Mouse (Mus musculus): ENCODE data around the gene Slit1.

Slit1 gene
- long read RNA-seq, experiment 1, partial matches to known transcripts, result 1 of 5 reads
- long read RNA-seq, experiment 1, other reads (novel, unspliced or antisense), result 4 of 5 reads
- long read RNA-seq, experiment 2, partial matches to known transcripts, result 3 of 12 reads
- long read RNA-seq, experiment 2, other reads (novel, unspliced or antisense), result 9 of 12 reads

- intact Hi-C loops (cut with DNase I), result no loop called here
Measured at GRCm38 (mm10) chr19:41743396-41743795, at the start of gene Slit1. Gene Slit1, minus strand, starts transcription at chr19:41743665.

DNA sequence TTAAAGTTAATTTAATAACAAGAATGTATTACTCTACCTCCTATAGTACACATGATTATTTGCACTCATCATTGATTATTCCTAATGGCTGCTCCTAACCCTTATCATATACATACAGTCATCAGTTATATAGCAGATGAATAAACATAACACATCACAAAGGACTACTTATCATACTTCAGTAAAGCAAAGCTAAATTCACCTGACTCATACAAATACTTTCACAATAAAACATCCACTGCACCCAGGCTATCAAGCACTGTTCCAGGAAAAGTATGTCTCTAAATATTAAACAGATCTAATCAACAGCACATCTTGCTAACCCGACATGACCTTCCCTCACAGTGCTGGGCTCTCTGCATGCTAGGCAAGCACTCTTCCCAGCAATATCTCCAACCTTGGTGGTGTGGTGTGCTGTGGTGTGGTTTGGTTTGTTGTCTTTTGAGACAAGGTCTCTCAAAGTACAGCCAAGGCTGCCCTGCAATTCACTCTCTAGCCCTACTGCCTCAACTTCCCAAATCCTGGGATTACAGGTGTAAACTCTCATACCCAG is 49.5 kb upstream of the Slit1 start:
- intact Hi-C loops (cut with DNase I), result no loop called here

- intact Hi-C loops (cut with DNase I), result no loop called here
Measured at GRCm38 (mm10) chr19:41791384-41791783, 47.9 kb upstream of the Slit1 start.

GRCm38 (mm10) chr19:41789110-41789961 is 45.9 kb upstream of the Slit1 start:
- intact Hi-C loops (cut with DNase I), result no loop called here

- intact Hi-C loops (cut with DNase I), result no loop called here
Measured at GRCm38 (mm10) chr19:41786896-41787295, 43.4 kb upstream of the Slit1 start.

DNA sequence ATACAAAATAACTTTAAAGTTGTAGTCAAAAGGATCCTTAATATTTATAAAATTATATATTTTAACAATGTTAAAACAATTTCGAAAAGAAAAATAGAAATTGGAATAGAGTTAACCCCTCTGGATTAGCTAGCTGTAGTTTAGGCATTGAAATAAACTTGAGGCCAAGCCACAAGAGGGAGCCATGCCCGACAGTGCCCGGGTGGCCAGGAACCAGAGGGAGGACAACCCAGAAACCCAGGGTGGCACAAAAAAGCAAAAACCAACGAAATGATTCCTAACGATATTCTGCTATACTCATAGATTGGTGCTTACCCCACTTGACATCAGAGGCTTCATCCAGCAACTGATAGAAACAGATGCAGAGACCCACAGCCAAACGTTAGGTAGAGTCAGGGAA is 34.0 kb upstream of the Slit1 start:
- intact Hi-C loops (cut with DNase I), result no loop called here

DNA sequence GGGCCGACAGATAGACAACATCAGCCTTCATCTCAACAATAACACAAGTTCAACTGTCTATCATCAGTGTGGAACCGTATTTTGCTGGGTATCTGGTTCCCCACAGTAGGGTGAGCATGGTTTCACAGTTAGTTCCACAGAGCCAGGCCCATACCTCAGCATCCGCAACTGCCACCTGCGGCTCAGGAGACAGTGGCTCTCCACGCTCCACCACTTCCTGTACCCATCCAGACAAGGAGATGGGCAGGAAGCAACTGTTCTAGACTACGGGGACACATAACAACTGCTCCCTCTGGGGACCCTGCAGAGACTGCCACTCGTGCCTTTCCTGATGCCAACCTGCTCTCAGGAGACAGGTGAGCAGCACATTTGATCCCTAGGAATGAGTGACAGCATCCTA is 25.2 kb upstream of the Slit1 start:
- intact Hi-C loops (cut with DNase I), result loop anchor here (10.0 kb wide), 1 partner anchor 454 kb away; no protein-coding TSS in a partner anchor

DNA sequence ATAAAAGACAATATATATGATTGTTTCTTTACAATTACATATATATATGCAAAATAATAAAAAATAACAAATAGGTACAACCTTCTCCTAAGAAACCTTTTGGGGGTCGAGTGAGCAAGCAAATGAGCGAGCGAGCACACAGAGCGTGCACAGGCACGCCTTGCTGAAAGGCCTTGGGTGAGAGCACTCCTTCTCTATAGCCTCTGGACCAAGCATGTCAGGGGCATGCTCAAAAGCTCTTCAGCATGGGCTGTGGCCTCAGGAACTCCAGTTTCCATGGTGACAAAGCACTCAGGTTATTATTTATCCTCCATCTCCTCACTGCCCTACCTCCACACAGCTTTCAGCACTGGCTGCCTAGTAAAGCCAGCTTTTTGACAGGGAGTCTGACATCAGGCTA is 23.2 kb upstream of the Slit1 start:
- intact Hi-C loops (cut with DNase I), result loop anchor here (10.0 kb wide), 1 partner anchor 452 kb away; no protein-coding TSS in a partner anchor

DNA sequence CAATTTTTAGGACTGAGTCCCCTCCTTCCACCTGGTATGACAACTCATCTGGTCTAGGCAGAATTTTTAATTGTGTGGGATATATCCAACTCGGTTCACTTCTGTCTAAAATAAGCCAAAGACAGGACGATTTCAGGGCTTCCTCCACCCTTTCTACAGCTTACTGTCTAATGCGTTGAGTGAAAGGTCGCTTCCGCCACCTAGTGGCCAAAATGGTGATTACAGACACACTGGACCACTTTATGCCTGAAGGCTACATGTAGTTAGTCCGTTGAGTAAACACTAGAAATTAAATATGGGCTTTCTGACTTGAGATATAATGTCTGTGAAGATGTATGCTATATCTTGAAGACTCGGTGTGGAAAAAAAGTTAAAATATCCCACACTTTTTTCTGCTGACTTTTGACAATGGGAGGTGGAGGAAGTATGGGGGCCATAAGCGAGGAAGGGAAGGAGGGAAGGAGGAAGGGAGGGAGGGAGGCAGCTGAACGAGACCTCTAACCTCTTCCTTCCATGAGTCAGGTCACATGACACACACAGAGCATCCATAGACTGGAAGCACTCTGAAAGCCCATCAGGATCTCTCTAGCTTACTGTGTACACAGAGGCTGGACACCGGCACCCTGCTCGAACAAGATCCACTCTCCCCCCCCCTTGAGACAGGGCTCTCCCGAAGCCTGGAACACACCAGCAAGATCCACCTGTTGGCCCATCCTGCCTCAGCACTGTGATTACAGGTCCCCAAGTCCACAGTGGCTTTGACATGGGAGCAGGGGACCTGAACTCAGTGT is 20.6 kb upstream of the Slit1 start:
- intact Hi-C loops (cut with DNase I), result loop anchor here (2.0 to 10.0 kb wide), 2 partner anchors 117 to 449 kb away; no protein-coding TSS in a partner anchor

DNA sequence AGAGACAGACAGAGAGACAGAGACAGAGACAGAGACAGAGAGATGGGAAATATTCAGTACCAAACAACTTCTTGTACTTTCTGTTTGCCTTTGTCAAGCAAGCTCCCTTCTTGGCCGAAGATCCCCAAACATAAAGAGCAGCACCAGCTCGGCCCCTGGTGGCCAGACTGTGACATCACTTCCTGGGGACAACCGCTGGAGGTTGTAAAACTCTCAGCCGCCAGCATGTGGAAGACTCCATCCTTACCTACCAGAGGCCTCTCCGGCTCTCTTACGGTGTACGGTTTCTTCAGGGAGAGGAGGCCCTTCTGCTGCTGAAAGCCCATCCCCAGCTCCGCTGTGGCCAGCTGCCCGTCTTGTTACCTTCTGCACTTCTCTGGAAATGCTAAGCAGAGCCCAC is 18.1 kb upstream of the Slit1 start:
- intact Hi-C loops (cut with DNase I), result loop anchor here (10.0 kb wide), 1 partner anchor 447 kb away; no protein-coding TSS in a partner anchor

- intact Hi-C loops (cut with DNase I), result loop anchor here (1.0 to 10.0 kb wide), 2 partner anchors 103 to 445 kb away; no protein-coding TSS in a partner anchor
Measured at GRCm38 (mm10) chr19:41759765-41760164, 16.3 kb upstream of the Slit1 start.

DNA sequence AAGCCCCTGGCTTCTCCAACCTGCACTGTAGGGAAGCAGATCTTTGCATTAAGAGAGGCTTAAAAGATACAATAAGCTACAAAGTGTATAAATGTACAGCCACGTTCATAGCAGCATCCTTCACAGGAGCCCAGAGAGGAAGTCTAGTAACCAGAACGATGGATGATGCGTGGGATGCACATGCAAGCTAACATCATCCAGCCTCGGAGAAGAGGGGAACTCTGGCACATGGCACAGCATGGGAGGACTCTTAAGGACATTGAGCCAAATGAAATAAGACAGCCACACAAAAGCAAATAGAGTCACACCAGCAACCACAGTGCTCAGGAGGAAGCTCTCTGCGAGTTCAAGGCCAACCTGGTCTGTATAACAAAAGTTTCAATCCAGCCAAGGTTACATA is 15.8 kb upstream of the Slit1 start:
- intact Hi-C loops (cut with DNase I), result loop anchor here (1.0 kb wide), 1 partner anchor 103 kb away; no protein-coding TSS in a partner anchor

DNA sequence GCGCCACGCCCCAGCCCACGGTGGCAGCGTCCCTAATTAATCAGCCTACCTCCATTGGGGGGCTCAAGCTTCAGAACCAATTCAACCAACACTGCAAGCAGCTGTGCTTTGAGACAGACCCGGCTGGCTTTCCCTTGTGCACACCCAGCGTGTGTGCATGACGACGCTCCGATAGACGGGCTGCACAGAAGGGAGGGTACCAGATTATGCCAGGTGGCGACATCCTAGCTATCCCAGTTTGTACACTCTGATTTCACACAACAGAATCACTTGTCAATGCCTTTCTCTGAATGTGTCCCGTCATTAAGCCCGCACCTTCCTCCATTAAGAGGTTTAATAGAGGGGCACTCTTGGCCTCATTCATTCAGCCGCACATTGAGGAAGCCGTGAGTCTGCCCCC is 11.3 kb upstream of the Slit1 start:
- intact Hi-C loops (cut with DNase I), result no loop called here

DNA sequence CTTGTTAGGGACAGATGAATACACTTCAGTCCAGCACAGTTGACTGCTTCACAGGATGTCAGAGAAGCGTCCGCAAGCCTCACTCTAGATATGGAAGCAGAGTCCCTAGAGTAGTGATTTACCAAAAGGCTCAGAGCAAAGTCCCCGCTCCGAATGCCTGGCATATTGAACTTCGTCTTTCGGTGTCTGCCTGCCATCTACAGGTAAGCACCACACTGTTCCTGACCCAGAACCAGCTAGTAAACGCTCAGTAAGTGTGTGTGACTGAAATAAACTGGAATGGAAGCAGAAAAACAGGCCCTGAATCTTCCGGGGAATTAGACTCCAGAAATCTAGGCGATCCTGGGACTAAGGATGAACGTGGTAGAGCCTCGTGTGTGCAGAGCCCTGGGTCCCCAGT is 8.4 kb upstream of the Slit1 start:
- intact Hi-C loops (cut with DNase I), result no loop called here

DNA sequence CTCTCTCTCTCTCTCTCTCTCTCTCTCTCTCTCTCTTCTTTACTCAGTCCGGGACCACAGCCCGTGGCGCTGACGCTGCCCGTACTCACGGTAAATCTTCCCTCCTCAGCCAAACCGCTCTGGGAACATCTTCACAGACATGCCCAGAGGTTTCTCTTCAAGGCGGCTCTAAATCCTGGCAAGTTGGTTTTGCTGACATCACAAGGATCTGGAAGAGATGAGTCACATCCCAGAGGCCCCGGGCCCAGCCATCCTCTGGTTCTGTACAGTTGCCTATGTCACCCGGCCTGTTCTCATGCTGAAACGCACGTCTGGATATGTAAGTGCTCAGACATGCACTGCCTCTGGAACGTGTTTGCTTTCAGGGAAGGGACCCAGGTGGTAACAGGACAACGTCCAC is 4.0 kb upstream of the Slit1 start:
- intact Hi-C loops (cut with DNase I), result no loop called here

DNA sequence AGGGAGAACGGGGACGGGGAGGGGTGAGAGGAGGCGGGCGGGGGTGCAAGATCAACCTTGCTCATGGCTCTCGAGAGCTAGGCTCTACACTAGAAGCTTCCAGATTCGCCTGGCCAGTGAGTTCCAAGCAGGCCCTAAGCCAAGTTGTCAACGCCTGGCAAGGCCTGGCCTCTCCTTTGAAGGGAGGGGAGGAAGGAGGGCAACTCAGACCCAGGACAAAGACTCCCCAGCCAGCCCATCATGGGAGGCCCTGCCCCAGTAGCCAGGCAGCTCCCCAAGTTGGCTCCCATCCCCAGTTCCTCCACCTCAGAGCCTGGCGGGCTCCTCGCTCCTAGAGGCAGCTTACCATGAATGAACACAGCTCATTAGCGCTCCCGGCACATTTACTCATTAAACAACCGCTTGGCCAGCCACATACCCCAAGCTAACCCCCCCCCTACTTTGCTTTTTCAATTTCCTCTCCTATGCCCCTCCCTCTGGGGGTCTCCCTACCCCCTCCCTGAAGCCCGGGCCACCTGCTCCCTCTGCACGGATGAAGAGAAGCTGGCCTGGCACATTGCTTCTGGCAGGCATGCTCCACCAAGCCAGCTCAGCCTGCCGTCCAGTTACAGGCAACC is 2.6 kb upstream of the Slit1 start:
- intact Hi-C loops (cut with DNase I), result no loop called here

DNA sequence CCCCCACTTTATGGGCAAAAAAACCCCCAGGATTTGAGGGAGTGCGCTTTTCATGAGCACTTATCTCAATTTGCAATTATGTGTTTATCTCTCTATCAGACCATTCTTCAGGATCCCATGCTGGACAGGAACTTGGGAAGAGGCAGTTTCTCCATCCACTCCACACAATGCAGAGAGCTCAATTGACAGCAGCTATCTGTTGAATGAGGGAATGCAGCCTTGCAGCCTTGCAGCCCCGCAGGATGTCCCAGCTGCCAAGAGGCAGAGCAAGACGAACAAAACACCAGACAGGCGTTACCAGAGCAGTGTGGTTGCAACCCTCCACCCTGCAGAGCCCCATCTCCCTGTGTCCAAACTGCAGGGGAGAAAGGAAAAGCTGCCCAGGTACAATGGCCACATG is 4.6 kb downstream of the Slit1 start:
- intact Hi-C loops (cut with DNase I), result no loop called here

DNA sequence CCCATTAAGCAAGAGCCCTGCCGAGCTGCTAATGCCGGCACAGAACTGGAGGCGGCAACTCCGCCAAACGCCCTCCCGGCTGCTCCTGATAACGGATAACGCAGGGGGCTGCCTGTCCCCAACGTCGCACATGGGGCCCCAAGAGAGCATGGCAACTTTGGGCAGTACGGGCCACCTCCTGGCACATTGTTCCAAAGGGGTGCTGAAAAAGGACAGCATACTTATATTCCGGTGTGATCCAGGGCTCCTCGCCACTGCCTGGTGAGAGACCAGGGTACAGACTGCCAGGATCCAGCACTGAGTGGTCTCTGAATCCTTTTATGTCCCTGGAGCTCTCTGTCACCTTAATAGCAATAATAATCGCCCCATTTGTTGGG is 5.0 kb downstream of the Slit1 start:
- intact Hi-C loops (cut with DNase I), result no loop called here

DNA sequence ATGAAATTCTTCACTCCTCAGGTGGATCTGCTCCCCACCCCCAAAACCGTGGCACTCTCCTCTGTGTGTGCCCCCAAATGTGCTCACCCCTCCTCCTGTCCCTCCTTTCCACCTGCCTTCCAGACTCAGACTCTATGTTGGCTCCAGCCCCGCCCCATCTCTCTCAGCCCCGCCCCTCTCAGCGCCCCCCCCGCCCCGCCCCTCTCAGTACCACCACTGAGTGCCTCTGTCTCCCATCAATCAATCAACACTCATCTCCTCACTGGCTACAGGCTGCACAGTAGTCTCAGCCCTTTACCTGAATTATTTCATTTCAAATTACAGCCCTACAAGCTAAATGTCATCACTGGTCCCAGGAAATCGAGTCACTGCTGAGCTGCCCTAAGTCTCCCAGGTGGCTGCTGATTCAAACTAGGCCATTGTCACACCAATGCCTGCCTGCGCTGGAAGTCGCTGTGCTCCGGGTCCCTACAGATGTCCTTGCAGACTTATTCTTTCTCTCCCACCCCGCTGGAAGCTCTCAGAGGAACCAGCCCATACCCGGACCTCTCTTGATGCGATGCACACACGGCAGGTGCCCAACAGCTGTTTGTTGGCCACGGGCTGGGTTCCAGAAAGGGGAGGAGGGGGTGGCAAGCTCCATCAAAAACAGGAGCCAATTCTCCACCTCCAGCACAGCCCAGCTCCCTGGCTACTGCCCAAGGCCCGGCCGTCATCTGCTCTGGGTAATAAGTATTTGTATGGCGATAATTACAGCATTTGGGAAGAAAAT is 5.6 kb downstream of the Slit1 start:
- intact Hi-C loops (cut with DNase I), result no loop called here

DNA sequence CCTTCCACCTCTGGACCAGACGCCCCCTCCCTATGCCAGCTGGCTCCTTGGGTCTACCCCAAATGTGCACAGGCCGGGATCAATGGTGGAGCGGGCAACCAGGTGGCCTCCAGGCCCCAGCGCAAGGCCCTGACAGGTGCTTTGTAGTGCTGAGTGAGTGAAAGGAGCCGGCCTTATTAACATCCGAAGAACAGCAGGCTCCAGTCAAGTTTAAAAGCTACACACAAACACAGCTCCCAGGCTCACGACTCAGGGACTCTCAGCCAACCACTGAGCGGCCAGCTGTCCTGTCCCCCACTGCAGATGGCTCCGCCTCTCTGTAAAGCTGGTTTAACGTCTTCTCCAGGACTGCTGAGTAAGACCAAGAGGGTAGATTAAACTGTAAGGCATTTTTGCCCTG is 8.8 kb downstream of the Slit1 start:
- intact Hi-C loops (cut with DNase I), result no loop called here
